8 mouse cellular contexts compared by ENCODE assay signal in the genomic region with DNA sequence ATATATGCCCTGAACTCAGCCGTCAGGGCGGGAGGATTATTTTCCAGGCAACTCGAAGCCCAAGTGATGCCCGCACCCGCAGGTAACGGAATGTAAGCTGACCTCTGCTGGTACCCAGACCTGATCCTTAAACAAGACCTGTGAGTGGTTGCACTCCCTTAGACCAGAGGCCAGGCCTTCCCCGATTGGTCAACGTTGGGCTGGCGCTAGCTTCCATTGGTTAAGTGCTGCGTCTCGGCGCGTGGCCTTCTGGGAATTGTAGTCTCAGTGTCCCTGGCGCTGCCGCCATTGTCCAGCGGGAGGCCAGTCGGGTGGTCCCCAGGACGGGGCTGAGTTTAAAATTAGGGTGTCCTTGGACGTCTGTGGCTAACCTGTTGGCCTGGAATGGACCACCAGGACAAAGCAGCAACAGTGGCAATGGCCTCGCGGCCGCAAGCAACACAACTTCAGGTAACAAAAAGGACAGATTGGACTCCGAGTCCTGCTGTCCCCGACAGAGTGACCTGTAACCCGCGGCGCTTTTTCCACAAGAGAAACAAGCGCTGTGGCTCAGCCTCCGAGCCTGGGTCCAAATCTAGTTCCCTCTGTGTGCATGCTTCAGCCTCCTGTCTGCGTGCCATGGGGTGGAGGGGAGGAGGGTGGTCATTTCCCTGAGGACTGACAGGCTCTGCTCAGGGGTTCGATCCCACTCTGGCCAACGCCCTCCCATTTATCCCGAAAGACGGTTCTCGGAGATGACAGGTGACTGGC. TPM values are rescaled to one million over a fixed set of nuclear protein-coding genes. Genes with fewer than 3 reads are reported as not detected.
DNase-seq lines count a peak whose midpoint lies in the region; ATAC-seq and TF ChIP-seq lines count a peak whose summit lies in the region.

Gene Zfp128 (plus strand): TSS at position 267 of the 750 bp plus-strand sequence.

- H3K4me1 ChIP-seq in E14TG2a.4 (replicated peaks; ENCODE audit: low read depth, low read length) = peaks cover 32% of the 10 kb centered on the region
- peaks cover 13% of the 10 kb centered on the region for H3K4me1 ChIP-seq in forebrain, embryonic 12.5 days
- peaks cover 7% of the 10 kb centered on the region for H3K4me1 ChIP-seq in heart, postnatal 0 days (ENCODE audit: control insufficient read depth, insufficient read depth)
- H3K4me1 ChIP-seq in liver, embryonic 16.5 days (ENCODE audit: control insufficient read depth, low read depth, low read length) = peaks cover 7% of the 10 kb centered on the region
- peaks cover 19% of the 10 kb centered on the region for H3K4me1 ChIP-seq in neural tube, embryonic 13.5 days (replicated peaks)
- H3K4me1 ChIP-seq in testis, adult 2 months (ENCODE audit: control insufficient read depth, insufficient read depth, low read length) = peaks cover 6% of the 10 kb centered on the region

- peak within 1 kb of the TSS; percentile 86 for H3K4me3 ChIP-seq in E14TG2a.4 (replicated peaks; ENCODE audit: low read length)
- peak within 1 kb of the TSS; percentile 66 for H3K4me3 ChIP-seq in forebrain, embryonic 12.5 days (replicated peaks)
- peak within 1 kb of the TSS; percentile 58 for H3K4me3 ChIP-seq in heart, postnatal 0 days (ENCODE audit: low read depth, low read length)
- H3K4me3 ChIP-seq in liver, embryonic 16.5 days (ENCODE audit: low read depth, low read length) = peak within 1 kb of the TSS; percentile 79
- H3K4me3 ChIP-seq in neural tube, embryonic 13.5 days = peak within 1 kb of the TSS; percentile 55
- peak within 1 kb of the TSS; percentile 81 for H3K4me3 ChIP-seq in testis, adult 2 months (ENCODE audit: control insufficient read depth, low read depth, low read length)

- peak; percentile 88 for DNase-seq in c-Kit-positive CD71-positive TER-119-positive erythroid progenitor cells, embryonic 14.5 days (ENCODE audit: low spot score)
- peak; percentile 95 for DNase-seq in heart, postnatal 0 days (ENCODE audit: low spot score)
- peak; percentile 95 to 97 for DNase-seq in kidney, postnatal 4 days

- no peaks in the 10 kb centered on the region for H3K36me3 ChIP-seq in E14TG2a.4 (ENCODE audit: insufficient read depth, low read length)
- peaks cover 22% of the 10 kb centered on the region for H3K36me3 ChIP-seq in forebrain, embryonic 12.5 days (replicated peaks)
- peaks cover 19% of the 10 kb centered on the region for H3K36me3 ChIP-seq in heart, postnatal 0 days (replicated peaks; ENCODE audit: control insufficient read depth, insufficient read depth, low read length)
- H3K36me3 ChIP-seq in liver, embryonic 16.5 days (ENCODE audit: control insufficient read depth, insufficient read depth) = no peaks in the 10 kb centered on the region
- H3K36me3 ChIP-seq in neural tube, embryonic 13.5 days = peaks cover 19% of the 10 kb centered on the region
- H3K36me3 ChIP-seq in testis, adult 2 months (ENCODE audit: control insufficient read depth, insufficient read depth, low read length) = no peaks in the 10 kb centered on the region; the same call in 1 of the 2 replicates

- peak; percentile 71 for TF ChIP-seq POLR2A in testis, adult 2 months (IDR thresholded peaks at IDR 0.05; ENCODE audit: control insufficient read depth, low read depth, low read length)

- H3K9ac ChIP-seq in forebrain, embryonic 12.5 days = peak within 1 kb of the TSS; percentile 72
- peak within 1 kb of the TSS; percentile 47 for H3K9ac ChIP-seq in heart, postnatal 0 days (replicated peaks; ENCODE audit: low read depth, low read length)
- peak within 1 kb of the TSS; percentile 77 for H3K9ac ChIP-seq in liver, embryonic 16.5 days (ENCODE audit: low read depth, low read length)
- H3K9ac ChIP-seq in neural tube, embryonic 13.5 days = peak within 1 kb of the TSS; percentile 78

- no peaks in the 10 kb centered on the region for H3K27me3 ChIP-seq in E14TG2a.4 (ENCODE audit: insufficient read depth, low read length)
- H3K27me3 ChIP-seq in forebrain, embryonic 12.5 days = no peaks in the 10 kb centered on the region
- H3K27me3 ChIP-seq in heart, postnatal 0 days (ENCODE audit: control insufficient read depth, insufficient read depth, low read length) = no peaks in the 10 kb centered on the region
- no peaks in the 10 kb centered on the region for H3K27me3 ChIP-seq in liver, embryonic 16.5 days (ENCODE audit: control insufficient read depth, insufficient read depth, low read depth, low read length)
- no peaks in the 10 kb centered on the region for H3K27me3 ChIP-seq in neural tube, embryonic 13.5 days
- H3K27me3 ChIP-seq in testis, adult 2 months (ENCODE audit: control insufficient read depth, insufficient read depth, low read length) = no peaks in the 10 kb centered on the region

- no peak for TF ChIP-seq EP300 in heart, postnatal 0 days (IDR thresholded peaks at IDR 0.05; ENCODE audit: low read depth)

- 2% methylated on average over 35 of the region's 35 CpGs for WGBS in forebrain, embryonic 12.5 days
- under 1% methylated on average over 35 of the region's 35 CpGs for WGBS in heart, postnatal 0 days
- WGBS in liver, embryonic 16.5 days (ENCODE audit: insufficient replicate concordance) = 1% methylated on average over 35 of the region's 35 CpGs
- WGBS in neural tube, embryonic 13.5 days = 2% methylated on average over 35 of the region's 35 CpGs

- TF ChIP-seq CTCF in E14TG2a.4 (conservative IDR thresholded peaks at IDR 0.05; ENCODE audit: low read length) = no peak
- TF ChIP-seq CTCF in heart, postnatal 0 days (IDR thresholded peaks at IDR 0.05; ENCODE audit: low read depth) = 0 out of 2 replicates have a peak, but pooled peaks have one; percentile 0
- TF ChIP-seq CTCF in testis, adult 2 months (IDR thresholded peaks at IDR 0.05; ENCODE audit: control insufficient read depth, insufficient read depth, insufficient replicate concordance, low read depth, low read length) = no peak; the same call in 1 of the 2 replicates

- peak within 1 kb of the TSS; percentile 67 for H3K4me2 ChIP-seq in forebrain, embryonic 12.5 days
- H3K4me2 ChIP-seq in heart, postnatal 0 days (ENCODE audit: low read depth, low read length) = peak within 1 kb of the TSS; percentile 80
- H3K4me2 ChIP-seq in liver, embryonic 16.5 days (ENCODE audit: low read depth, low read length) = peak within 1 kb of the TSS; percentile 92
- peak within 1 kb of the TSS; percentile 77 for H3K4me2 ChIP-seq in neural tube, embryonic 13.5 days

- no peak within 1 kb of the TSS for H3K27ac ChIP-seq in forebrain, embryonic 12.5 days
- H3K27ac ChIP-seq in heart, postnatal 0 days (ENCODE audit: low read depth) = peak within 1 kb of the TSS; percentile 5
- peak within 1 kb of the TSS; percentile 44 for H3K27ac ChIP-seq in liver, embryonic 16.5 days (ENCODE audit: low read length)
- H3K27ac ChIP-seq in neural tube, embryonic 13.5 days (replicated peaks) = no peak within 1 kb of the TSS
- H3K27ac ChIP-seq in testis, adult 2 months (ENCODE audit: control insufficient read depth, insufficient read depth, low read depth, low read length) = peak within 1 kb of the TSS; percentile 47; the same call in 1 of the 2 replicates

- ATAC-seq in forebrain, embryonic 12.5 days (ENCODE audit: low FRiP score) = peak; percentile 100
- peak; percentile 100 for ATAC-seq in heart, postnatal 0 days (ENCODE audit: insufficient read depth, low read depth)
- ATAC-seq in liver, embryonic 16.5 days (ENCODE audit: low read depth) = peak; percentile 100
- ATAC-seq in neural tube, embryonic 13.5 days (ENCODE audit: low read depth) = peak; percentile 98

- H3K9me3 ChIP-seq in E14TG2a.4 (ENCODE audit: low read length) = peaks cover 7% of the 10 kb centered on the region
- no peaks in the 10 kb centered on the region for H3K9me3 ChIP-seq in forebrain, embryonic 12.5 days
- no peaks in the 10 kb centered on the region for H3K9me3 ChIP-seq in heart, postnatal 0 days (replicated peaks; ENCODE audit: control insufficient read depth, low read length)
- H3K9me3 ChIP-seq in liver, embryonic 16.5 days (replicated peaks; ENCODE audit: control insufficient read depth, low read length) = no peaks in the 10 kb centered on the region
- H3K9me3 ChIP-seq in neural tube, embryonic 13.5 days = no peaks in the 10 kb centered on the region

RNA-seq across cellular contexts. Expression of gene Zfp128, which starts in this region (rescaled TPM):
- polyA plus RNA-seq in forebrain, embryonic 12.5 days (2016; fragmentation: Nextera tagmentation; extraction: Ambion mirVana) = 6.0 and 6.2 TPM in 2 replicates
- total RNA-seq in heart, postnatal 0 days (2014; rRNA removed; ENCODE audit: low replicate concordance) = 2.9 and 6.3 TPM in 2 replicates
- 2.3 and 3.0 TPM in 2 replicates for polyA plus RNA-seq in heart, postnatal 0 days (2015; fragmentation: Nextera tagmentation; extraction: Ambion mirVana)
- 0.54 and 0.55 TPM in 2 replicates for polyA plus RNA-seq in liver, embryonic 16.5 days (2015; fragmentation: Nextera tagmentation; extraction: Ambion mirVana)
- polyA plus RNA-seq in neural tube, embryonic 13.5 days (2015; fragmentation: Nextera tagmentation; extraction: Ambion mirVana) = 7.6 and 8.8 TPM in 2 replicates
- 3.4 and 3.5 TPM in 2 replicates for polyA plus RNA-seq in testis, adult 2 months (2012; rRNA removed)

Comparison
In these comparisons a context has a peak if more than half of its experiments do, and no peak if none do; other contexts are left out.
1. Peak in ATAC-seq, H3K4me3 ChIP-seq, H3K27ac ChIP-seq, H3K9ac ChIP-seq and H3K4me2 ChIP-seq in liver, embryonic 16.5 days; RNA of the gene not detected or under 1 TPM.
2. H3K27ac ChIP-seq: peak in heart, postnatal 0 days (single experiment) and testis, adult 2 months (single experiment); none in forebrain, embryonic 12.5 days (single experiment) and neural tube, embryonic 13.5 days (single experiment).
3. Peak in every context shown above with its lines, with median percentiles within 50 percentile points of each other: H3K4me3 ChIP-seq, DNase-seq, ATAC-seq, H3K4me2 ChIP-seq and H3K9ac ChIP-seq.